Mouse (Mus musculus): Measurements from ENCODE around the gene Mef2d.

The Mef2d gene

GRCm38 (mm10) chr3:88191820-88192616, 49.8 kb downstream of the Mef2d start:
- DNase-seq = no peak

GRCm38 (mm10) chr3:88197741-88198504, 55.8 kb downstream of the Mef2d start:
- DNase-seq = no peak

GRCm38 (mm10) chr3:88198505-88199020, 56.4 kb downstream of the Mef2d start:
- no peak for DNase-seq

GRCm38 (mm10) chr3:88199541-88200110, 57.5 kb downstream of the Mef2d start:
- DNase-seq = no peak

GRCm38 (mm10) chr3:88200161-88200971, 58.2 kb downstream of the Mef2d start:
- no peak for DNase-seq

- DNase-seq = no peak
These were observed 58.8 kb downstream of the Mef2d start for GRCm38 (mm10) chr3:88200972-88201330.

- DNase-seq = no peak
These were observed 59.5 kb downstream of the Mef2d start for GRCm38 (mm10) chr3:88201640-88202039.

- DNase-seq = no peak
These were observed 60.8 kb downstream of the Mef2d start for GRCm38 (mm10) chr3:88202986-88203385.

GRCm38 (mm10) chr3:88203456-88203855, 61.3 kb downstream of the Mef2d start:
- DNase-seq = no peak

GRCm38 (mm10) chr3:88203999-88204700, 62.0 kb downstream of the Mef2d start:
- DNase-seq = no peak

- no peak for DNase-seq
These were observed 62.6 kb downstream of the Mef2d start for GRCm38 (mm10) chr3:88204751-88205150.

- no peak for DNase-seq
These were observed 63.0 kb downstream of the Mef2d start for GRCm38 (mm10) chr3:88205176-88205562.

GRCm38 (mm10) chr3:88205563-88206491, 63.7 kb downstream of the Mef2d start:
- no peak for DNase-seq

GRCm38 (mm10) chr3:88206500-88206899, 64.3 kb downstream of the Mef2d start:
- DNase-seq = no peak

- DNase-seq = no peak
These were observed 64.8 kb downstream of the Mef2d start for GRCm38 (mm10) chr3:88206901-88207371.

- DNase-seq = no peak
These were observed 65.4 kb downstream of the Mef2d start for GRCm38 (mm10) chr3:88207451-88208100.

GRCm38 (mm10) chr3:88208226-88208720, 66.1 kb downstream of the Mef2d start:
- DNase-seq = no peak

- DNase-seq = no peak
These were observed 67.1 kb downstream of the Mef2d start for GRCm38 (mm10) chr3:88209306-88209705.

- no peak for DNase-seq
These were observed 67.9 kb downstream of the Mef2d start for GRCm38 (mm10) chr3:88210121-88210520.

GRCm38 (mm10) chr3:88210918-88211317, 68.7 kb downstream of the Mef2d start:
- no peak for DNase-seq
